Mouse (Mus musculus): ENCODE measurements at regions not wholly inside any gene's neighbourhood (a gene's known extent, or its start where the extent isn't known, plus 50 kb on each side); places are given as distances from the start of the nearest gene placed in this dataset.

- TF ChIP-seq CTCF (IDR thresholded peaks at IDR 0.05; ENCODE audit: low read depth) (no peak), EP300 (optimal IDR thresholded peaks at IDR 0.05) (no peak)
Measured at GRCm38 (mm10) chr12:15565941-15566784, 250.6 kb downstream of the Trib2 start.
